Mouse (Mus musculus) adrenal gland, postnatal 25 days (tissue): ENCODE measurements around the gene Gm42417. TPM values are rescaled to one million over a fixed set of nuclear protein-coding genes. Genes with fewer than 3 reads are reported as not detected.

Source experiments
- DNase-seq: peaks from one replicate; pipeline ENCODE4 v3.0.0; 2021; ENCODE audit warnings: mixed read lengths
- microRNA-seq, 2 experiments: library from miRNA; unstranded; fragments of <30 nt; microRNA quantifications; one replicate each; pipeline ENCODE4 v1.2.0; 2021
- total RNA-seq: library from RNA; stranded (reverse); gene quantifications from 2 replicates; pipeline ENCODE4 v1.2.3, GENCODE M21; 2021

The Gm42417 gene
- total RNA-seq, 1 experiment from 2014 or later = not detected

- DNase-seq = peak; percentile 31
These were observed 25.5 kb downstream of the Gm42417 start for GRCm38 (mm10) chr1:36513718-36514117.

DNA sequence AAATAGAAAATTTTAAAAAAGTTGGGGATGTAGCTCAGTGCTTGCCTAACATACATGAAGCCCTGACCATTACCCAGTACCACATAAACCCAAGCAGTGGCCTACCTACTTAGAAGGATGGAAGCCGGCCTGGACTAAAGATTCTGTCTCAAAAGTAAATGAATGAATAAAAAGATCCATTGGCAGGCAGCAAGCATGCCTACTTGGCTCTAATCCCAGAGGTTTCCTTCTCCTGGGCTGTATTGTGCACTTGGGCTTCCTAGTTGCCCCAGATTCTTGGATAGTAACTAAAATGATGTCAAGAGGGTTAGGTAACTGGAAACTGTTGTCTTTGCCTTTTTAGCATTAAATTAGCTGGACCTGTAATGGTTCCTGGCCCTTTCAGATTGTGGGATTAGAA, 25.9 kb downstream of the Gm42417 start:
- no peak for DNase-seq

- DNase-seq = no peak
These were observed 26.3 kb downstream of the Gm42417 start for GRCm38 (mm10) chr1:36512966-36513280.

DNA sequence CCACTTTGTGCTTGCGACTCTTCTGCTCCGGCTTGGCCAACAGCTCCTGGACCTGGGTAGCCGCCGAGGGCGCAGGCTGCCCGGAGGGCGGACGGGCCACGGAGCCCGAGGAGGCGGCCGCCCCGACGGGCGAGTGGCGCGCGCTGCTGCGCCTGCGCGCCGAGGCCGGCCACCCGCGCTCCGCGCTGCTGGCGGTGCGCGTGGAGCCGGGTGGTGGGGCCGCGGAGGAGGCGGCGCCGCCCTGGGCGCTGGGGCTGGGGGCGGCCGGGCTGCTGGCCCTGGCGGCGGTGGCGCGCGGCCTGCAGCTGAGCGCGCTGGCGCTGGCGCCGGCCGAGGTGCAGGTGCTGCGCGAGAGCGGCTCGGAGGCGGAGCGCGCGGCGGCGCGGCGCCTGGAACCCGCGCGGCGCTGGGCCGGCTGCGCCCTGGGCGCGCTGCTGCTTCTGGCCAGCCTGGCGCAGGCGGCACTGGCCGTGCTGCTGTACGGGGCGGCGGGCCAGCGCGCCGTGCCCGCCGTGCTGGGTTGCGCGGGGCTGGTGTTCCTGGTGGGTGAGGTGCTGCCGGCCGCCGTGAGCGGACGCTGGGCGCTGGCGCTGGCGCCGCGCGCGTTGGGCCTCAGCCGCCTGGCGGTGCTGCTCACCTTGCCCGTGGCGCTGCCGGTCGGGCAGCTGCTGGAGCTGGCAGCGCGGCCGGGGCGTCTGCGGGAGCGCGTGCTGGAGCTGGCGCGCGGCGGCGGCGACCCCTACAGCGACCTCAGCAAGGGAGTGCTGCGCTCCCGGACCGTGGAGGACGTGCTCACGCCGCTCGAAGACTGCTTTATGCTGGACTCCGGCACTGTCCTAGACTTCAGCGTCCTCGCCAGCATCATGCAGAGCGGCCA, 26.9 kb downstream of the Gm42417 start:
- peak; percentile 56 for DNase-seq

GRCm38 (mm10) chr1:36511289-36512021, 27.8 kb downstream of the Gm42417 start, which contains the start of gene Cnnm3:
TSS of gene Cnnm3 (plus strand) at chr1:36511867.
- DNase-seq = peak; percentile 100

DNA sequence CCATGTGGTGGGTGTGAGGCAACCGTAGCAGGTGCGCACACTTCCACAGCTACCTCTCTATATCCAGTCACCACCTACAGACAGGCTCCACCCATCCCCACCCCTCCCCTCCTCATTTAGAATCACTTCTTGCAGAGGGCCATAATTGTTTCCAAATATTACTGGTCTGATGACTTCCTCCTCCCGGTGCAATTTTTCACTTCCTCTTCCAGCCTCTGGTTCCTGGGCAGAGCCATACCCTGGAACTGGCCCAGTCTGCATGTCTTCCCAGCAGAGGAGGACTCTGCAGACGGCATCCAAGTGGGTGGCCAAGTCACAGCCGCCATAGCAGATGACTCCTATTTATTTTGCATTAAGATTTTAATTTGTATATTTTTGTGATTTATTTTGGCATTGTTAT, 31.0 kb downstream of the Gm42417 start:
- no peak for DNase-seq

DNA sequence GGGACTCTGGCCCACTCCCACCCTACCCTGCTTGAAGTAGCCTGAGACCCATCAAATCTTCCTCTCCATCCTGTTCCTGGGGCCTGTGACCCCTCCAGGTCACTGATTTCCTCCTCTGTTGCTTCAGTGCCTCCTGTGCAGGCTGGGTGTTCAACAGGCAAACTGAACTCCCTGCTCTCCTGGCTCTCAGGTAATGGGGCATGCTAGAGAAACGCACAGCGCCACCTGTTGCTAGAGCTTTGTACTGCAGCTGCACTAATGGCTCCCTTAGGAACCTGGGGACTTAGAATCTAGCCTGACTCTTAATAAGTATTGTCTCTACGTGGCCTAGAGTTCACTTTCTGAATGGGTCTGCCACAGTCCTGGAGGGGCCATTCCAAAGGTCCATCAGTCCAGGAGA, 38.0 kb downstream of the Gm42417 start:
- DNase-seq = peak; percentile 75

- DNase-seq = no peak
These were observed 41.9 kb downstream of the Gm42417 start for GRCm38 (mm10) chr1:36497312-36497711.

- no peak for DNase-seq
These were observed 42.5 kb downstream of the Gm42417 start for GRCm38 (mm10) chr1:36496719-36497118.

DNA sequence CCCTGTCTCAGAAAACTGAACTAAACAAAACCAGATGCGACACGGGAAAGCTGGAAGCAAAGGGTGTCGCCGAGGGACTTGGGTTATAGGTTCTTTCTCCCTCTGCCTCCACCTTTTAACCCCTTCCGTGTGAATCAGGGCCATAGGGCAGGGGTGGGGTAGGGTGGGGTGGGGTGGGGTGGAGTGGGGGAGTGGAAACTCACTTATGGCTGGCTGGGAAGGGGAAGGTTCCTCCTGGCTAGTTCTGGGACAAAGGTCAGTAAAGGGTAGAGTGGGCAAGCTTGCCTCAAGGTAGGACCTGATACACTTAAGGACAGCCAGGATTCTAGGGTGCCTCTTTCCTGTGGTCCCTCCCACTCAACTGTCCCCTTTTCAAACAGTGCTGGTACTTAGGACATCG, 45.9 kb downstream of the Gm42417 start:
- no peak for DNase-seq

DNA sequence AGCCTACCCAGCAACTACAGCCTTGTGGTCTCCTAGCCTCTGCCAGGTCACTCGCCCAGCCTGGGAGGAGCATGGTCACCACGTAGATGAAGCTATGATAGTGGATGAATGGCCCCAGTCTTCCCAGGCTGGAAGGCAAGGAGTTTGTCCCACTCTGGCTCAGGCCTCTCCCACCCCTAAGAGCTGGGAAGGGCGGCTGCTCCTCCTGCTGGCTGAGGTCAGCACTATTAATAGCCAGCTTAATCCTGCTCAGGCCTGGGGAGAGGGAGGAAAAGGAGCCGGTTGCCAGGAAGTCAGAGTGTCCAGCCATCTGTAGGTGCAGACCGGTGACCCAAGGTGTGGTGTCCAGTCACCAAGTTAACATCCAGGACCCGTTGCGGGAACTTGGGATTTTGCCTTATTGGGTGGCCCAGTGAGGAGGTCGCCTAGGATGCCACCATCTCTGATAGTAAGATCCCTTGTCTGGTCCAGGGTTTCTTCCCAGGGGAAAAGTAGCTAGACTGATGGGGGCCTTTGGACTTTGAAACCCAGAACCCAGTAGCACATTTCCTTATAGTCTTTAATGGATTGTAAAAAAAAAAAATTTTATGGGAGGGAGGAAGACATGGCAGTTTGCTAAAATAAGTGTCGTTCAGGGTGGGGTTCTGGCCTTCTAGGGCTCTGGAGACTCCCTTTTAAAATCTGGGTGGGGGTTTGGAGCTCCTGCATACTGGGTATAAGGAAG, 46.7 kb downstream of the Gm42417 start:
- DNase-seq = peak; percentile 43

DNA sequence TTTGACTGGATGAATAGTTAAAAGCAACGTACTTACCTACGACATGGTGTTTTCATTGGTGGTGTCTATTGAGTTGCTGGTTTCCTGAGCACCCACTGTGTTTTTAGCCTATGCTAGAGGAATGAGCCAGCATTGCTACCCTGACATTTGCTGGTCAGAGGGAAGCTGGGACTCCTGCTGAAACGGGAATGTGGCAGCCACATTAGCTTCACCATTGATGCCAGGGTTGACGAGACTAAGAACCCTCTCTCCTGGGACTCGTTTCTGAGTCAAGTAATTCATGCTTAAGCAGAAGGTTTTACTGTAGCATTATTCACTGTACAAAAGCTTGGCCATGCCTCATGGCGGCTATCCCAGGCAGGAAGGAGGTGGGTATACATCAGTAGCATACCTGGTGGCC, 49.6 kb downstream of the Gm42417 start:
- DNase-seq = no peak

- DNase-seq = no peak
These were observed 52.1 kb downstream of the Gm42417 start for GRCm38 (mm10) chr1:36487111-36487510.

DNA sequence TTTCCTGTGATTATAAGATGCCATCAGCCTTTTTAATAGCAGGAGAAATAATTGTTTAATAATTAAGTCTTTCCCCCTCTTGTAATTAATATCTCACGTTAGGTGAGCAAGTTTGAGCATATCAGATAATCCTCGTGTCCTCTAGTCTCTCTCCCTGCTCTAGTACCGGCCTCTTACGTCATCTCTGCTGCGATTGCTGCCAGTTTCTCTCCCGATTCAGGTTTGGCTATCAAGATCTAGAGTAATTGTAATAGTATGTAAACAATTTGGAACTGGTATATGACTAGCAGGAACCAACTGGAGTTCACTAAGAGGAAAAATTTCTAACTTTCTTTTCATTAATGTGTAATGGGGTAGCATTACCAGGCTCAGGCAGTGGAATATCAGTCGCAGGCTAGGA, 54.1 kb downstream of the Gm42417 start:
- DNase-seq = no peak

GRCm38 (mm10) chr1:36483825-36484224, 55.4 kb downstream of the Gm42417 start:
- DNase-seq = no peak

Small RNA genes within 50 kb of the gene (microRNA-seq; reads per million reads assigned to microRNA genes)
- 0 reads per million in 2 experiments for gene Gm47280

Other genes starting within 250 kb of the Gm42417 start
- gene Arid5a, start 231.7 kb downstream of the Gm42417 start, total RNA-seq = 2.7 and 3.5 TPM in 2 replicates
- gene Kansl3, start 170.2 kb downstream of the Gm42417 start, total RNA-seq = 102 and 103 TPM in 2 replicates
- gene Fer1l5, start 167.1 kb downstream of the Gm42417 start, total RNA-seq = not detected in 2 replicates
- gene Lman2l, start 94.2 kb downstream of the Gm42417 start, total RNA-seq = 49.1 and 54.0 TPM in 2 replicates
- 4.8 and 5.2 TPM in 2 replicates for gene Cnnm4, start 67.8 kb downstream of the Gm42417 start, total RNA-seq
- 36.7 and 53.2 TPM in 2 replicates for gene Cnnm3, start 27.6 kb downstream of the Gm42417 start, total RNA-seq
- 14.5 and 15.4 TPM in 2 replicates for gene Ankrd23, start 2.5 kb downstream of the Gm42417 start, total RNA-seq
- 16.5 and 19.7 TPM in 2 replicates for gene Ankrd39, start 8.0 kb upstream of the Gm42417 start, total RNA-seq
- gene Sema4c, start 18.9 kb upstream of the Gm42417 start, total RNA-seq = 19.7 and 24.2 TPM in 2 replicates
- gene Fam178b, start 143.8 kb upstream of the Gm42417 start, total RNA-seq = 0.67 TPM in 1 of 2 replicates, not detected in the other
- gene Cox5b, start 152.0 kb upstream of the Gm42417 start, total RNA-seq = 788 and 983 TPM in 2 replicates
- not detected in 2 replicates for gene 4933424G06Rik, start 170.7 kb upstream of the Gm42417 start, total RNA-seq
- 119 and 140 TPM in 2 replicates for gene Actr1b, start 175.0 kb upstream of the Gm42417 start, total RNA-seq
- 0.58 and 1.5 TPM in 2 replicates for gene Zap70, start 222.4 kb upstream of the Gm42417 start, total RNA-seq